Mouse (Mus musculus) B cell, adult 67 days (primary cell): ENCODE data around the gene Pgr. TPM values are rescaled to one million over a fixed set of nuclear protein-coding genes. Genes with fewer than 3 reads are reported as not detected.

ENCODE experiments used
- total RNA-seq, 2 experiments: library from RNA; stranded (reverse); gene quantifications; 4 replicates each; pipeline ENCODE4 v1.2.4; 2023

Pgr gene
- total RNA-seq: not detected

DNA sequence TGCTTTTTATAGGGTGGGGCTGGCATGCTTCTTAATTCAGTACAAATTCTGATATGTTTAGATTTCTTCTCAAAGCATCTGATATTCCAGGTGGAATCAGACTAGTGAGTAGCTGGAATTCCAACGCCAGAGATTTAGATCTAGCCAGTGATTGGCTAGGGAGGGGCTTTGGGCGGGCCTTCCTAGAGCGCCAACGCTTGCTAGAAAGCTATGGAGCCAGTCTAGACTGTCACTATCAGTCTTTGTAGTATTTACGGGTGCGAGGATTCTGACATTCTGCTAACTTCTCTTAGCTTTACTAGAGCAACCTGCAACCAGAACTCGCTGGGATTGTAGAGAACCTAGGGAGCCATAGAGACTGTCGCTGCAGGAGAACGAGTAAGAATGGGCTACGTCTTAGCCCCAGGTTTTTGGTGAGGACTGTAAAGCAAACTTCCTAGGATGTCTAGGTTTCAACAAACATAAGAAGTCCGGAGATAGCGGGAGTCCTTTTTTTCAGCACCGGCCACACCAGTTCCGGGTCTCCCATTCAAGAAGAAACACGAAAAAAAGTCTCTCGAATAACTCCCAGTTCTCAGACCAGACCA is at the start of gene Pgr:
Pgr (plus strand) TSS at position 218 of the 587 bp plus-strand sequence.

GRCm38 (mm10) chr9:8971491-8971890 is 71.9 kb downstream of the Pgr start, which contains the start of gene Gm16485:
TSS of gene Gm16485 (plus strand) at chr9:8971791.

Other genes with a start within 250 kb of the Pgr start
- gene Gm16485, start 72.0 kb downstream of the Pgr start, total RNA-seq: not detected